Mouse (Mus musculus): Measurements from ENCODE around the gene Rcor2.

DNA sequence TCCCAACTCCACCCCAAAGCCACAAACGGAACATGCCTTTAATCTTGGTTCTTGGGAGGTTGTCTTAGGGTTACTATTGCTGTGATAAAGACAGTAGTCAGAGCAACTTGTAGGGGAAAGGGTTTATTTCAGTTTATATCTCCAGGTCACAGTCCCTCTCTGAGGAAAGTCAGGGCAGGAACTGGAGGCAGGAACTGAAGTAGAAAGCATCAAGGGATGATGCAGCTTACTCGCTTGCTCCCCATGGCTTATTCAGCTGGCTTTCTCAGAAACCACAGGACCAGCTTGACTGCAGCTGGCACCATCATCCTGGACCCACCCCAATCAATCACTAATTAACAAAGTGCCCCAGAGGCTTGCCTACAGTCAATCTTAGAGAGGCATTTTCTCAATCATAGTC, 46.5 kb downstream of the Rcor2 start:
- TF ChIP-seq GATA1 (IDR thresholded peaks at IDR 0.05; ENCODE audit: low read length), result no peak
- no peak for TF ChIP-seq TAL1 (IDR thresholded peaks at IDR 0.05; ENCODE audit: low read length)

Data from erythroblast, embryonic 14.5 days (primary cell).